Mouse (Mus musculus) adrenal gland, postnatal 10 days (tissue): ENCODE measurements around the gene Aif1. TPM values are rescaled to one million over a fixed set of nuclear protein-coding genes. Genes with fewer than 3 reads are reported as not detected.

Source experiments
- microRNA-seq: library from miRNA; unstranded; fragments of <30 nt; microRNA quantifications from one replicate; pipeline ENCODE4 v1.2.0, GENCODE M21; 2021
- total RNA-seq, 2 experiments: library from RNA; stranded (reverse); gene quantifications; 2 replicates each; pipeline ENCODE4 v1.2.3; 2021

Aif1 gene
- total RNA-seq, 2 experiments from 2014 or later, result 6.6 to 6.8 TPM

Small RNAs within 50 kb of the gene (microRNA-seq; reads per million reads assigned to microRNA genes)
- gene Mir6973a, result not detected
- not detected for gene Mir6974

Other genes with a start within 250 kb of the Aif1 start
- 10 to 100 TPM; 18.6 to 24.2 TPM for gene Neu1, start 244.8 kb downstream of the Aif1 start, total RNA-seq
- 10 to 100 TPM; 16.4 to 32.9 TPM for gene Hspa1b, start 216.8 kb downstream of the Aif1 start, total RNA-seq
- not detected for gene Gm20481, start 206.2 kb downstream of the Aif1 start, total RNA-seq
- gene Hspa1a, start 203.9 kb downstream of the Aif1 start, total RNA-seq, result 10 to 100 TPM in 1 of 2 experiments, 1 to 10 TPM in 1; 7.3 to 13.6 TPM
- 1 to 10 TPM in 1 of 2 experiments, under 1 TPM in 1; 0.75 to 1.4 TPM for gene Hspa1l, start 203.4 kb downstream of the Aif1 start, total RNA-seq
- 10 to 100 TPM; 39.0 to 42.8 TPM for gene Lsm2, start 194.2 kb downstream of the Aif1 start, total RNA-seq
- 10 to 100 TPM; 56.5 to 63.0 TPM for gene Vars, start 175.1 kb downstream of the Aif1 start, total RNA-seq
- gene Vwa7, start 159.5 kb downstream of the Aif1 start, total RNA-seq, result 1 to 10 TPM in 1 of 2 experiments, under 1 TPM in 1; 0.72 to 1.5 TPM
- 1 to 10 TPM; 1.1 to 1.6 TPM for gene Sapcd1, start 148.1 kb downstream of the Aif1 start, total RNA-seq
- gene Msh5, start 129.3 kb downstream of the Aif1 start, total RNA-seq, result 1 to 10 TPM; 2.3 to 5.0 TPM
- 100 to 1,000 TPM in 1 of 2 experiments, 10 to 100 TPM in 1; 95.6 to 105 TPM for gene Clic1, start 126.1 kb downstream of the Aif1 start, total RNA-seq
- 10 to 100 TPM; 35.2 to 51.7 TPM for gene Ddah2, start 117.0 kb downstream of the Aif1 start, total RNA-seq
- gene Ly6g6c, start 110.7 kb downstream of the Aif1 start, total RNA-seq, result not detected
- gene Mpig6b, start 109.9 kb downstream of the Aif1 start, total RNA-seq, result under 1 TPM; 0.24 to 0.30 TPM
- gene Ly6g6e, start 99.2 kb downstream of the Aif1 start, total RNA-seq, result under 1 TPM in 1 of 2 experiments, not detected in 1; 0.27 TPM
- 1 to 10 TPM; 1.1 to 2.2 TPM for gene Ly6g6d, start 98.0 kb downstream of the Aif1 start, total RNA-seq
- gene Ly6g6f, start 90.5 kb downstream of the Aif1 start, total RNA-seq, result under 1 TPM in 1 of 2 experiments, not detected in 1; 0.48 TPM
- gene Abhd16a, start 86.8 kb downstream of the Aif1 start, total RNA-seq, result 10 to 100 TPM; 77.2 to 91.4 TPM
- gene Ly6g5c, start 67.8 kb downstream of the Aif1 start, total RNA-seq, result not detected
- gene Ly6g5b, start 60.6 kb downstream of the Aif1 start, total RNA-seq, result under 1 TPM; 0.30 to 0.91 TPM
- 10 to 100 TPM; 10.8 to 11.4 TPM for gene Gpank1, start 54.6 kb downstream of the Aif1 start, total RNA-seq
- 100 to 1,000 TPM; 198 to 200 TPM for gene Csnk2b, start 54.0 kb downstream of the Aif1 start, total RNA-seq
- gene D17H6S53E, start 49.7 kb downstream of the Aif1 start, total RNA-seq, result 10 to 100 TPM; 26.0 to 28.5 TPM
- gene Apom, start 44.0 kb downstream of the Aif1 start, total RNA-seq, result 100 to 1,000 TPM in 1 of 2 experiments, 10 to 100 TPM in 1; 44.8 to 115 TPM
- 100 to 1,000 TPM; 300 to 349 TPM for gene Bag6, start 40.9 kb downstream of the Aif1 start, total RNA-seq
- gene Prrc2a, start 11.2 kb downstream of the Aif1 start, total RNA-seq, result 100 to 1,000 TPM; 182 to 212 TPM
- gene Lst1, start 12.4 kb upstream of the Aif1 start, total RNA-seq, result 10 to 100 TPM in 1 of 2 experiments, 1 to 10 TPM in 1; 10.0 to 10.5 TPM
- 10 to 100 TPM; 11.5 to 12.6 TPM for gene Ltb, start 18.4 kb upstream of the Aif1 start, total RNA-seq
- gene Tnf, start 25.9 kb upstream of the Aif1 start, total RNA-seq, result 1 to 10 TPM; 1.3 to 1.4 TPM
- gene Lta, start 29.3 kb upstream of the Aif1 start, total RNA-seq, result under 1 TPM; 0.81 to 0.97 TPM
- 1 to 10 TPM in 1 of 2 experiments, not detected in 1; 1.3 TPM for gene Gm16181, start 44.8 kb upstream of the Aif1 start, total RNA-seq
- gene Atp6v1g2, start 57.6 kb upstream of the Aif1 start, total RNA-seq, result 1 to 10 TPM; 5.6 to 9.4 TPM
- 10 to 100 TPM; 17.3 to 17.5 TPM for gene Nfkbil1, start 59.7 kb upstream of the Aif1 start, total RNA-seq
- gene Ddx39b, start 65.7 kb upstream of the Aif1 start, total RNA-seq, result 100 to 1,000 TPM; 189 to 235 TPM
- 100 to 1,000 TPM; 105 to 116 TPM for gene H2-D1, start 86.7 kb upstream of the Aif1 start, total RNA-seq
- gene H2-Q1, start 144.3 kb upstream of the Aif1 start, total RNA-seq, result 1 to 10 TPM; 1.4 to 1.5 TPM
- 1 to 10 TPM in 1 of 2 experiments, under 1 TPM in 1; 0.70 to 1.4 TPM for gene H2-Q2, start 166.2 kb upstream of the Aif1 start, total RNA-seq
- gene H2-Q4, start 203.5 kb upstream of the Aif1 start, total RNA-seq, result 10 to 100 TPM; 18.5 to 22.0 TPM
- gene H2-Q6, start 248.8 kb upstream of the Aif1 start, total RNA-seq, result 1 to 10 TPM; 3.2 to 4.6 TPM